Mouse (Mus musculus) megakaryocyte, embryonic 14.5 days (primary cell): ENCODE data around the gene Lrrc1.

Experiments
- FLI1 ChIP-seq: IDR thresholded peaks from 2 replicates; pipeline ENCODE4 v1.6.1; 2012; ENCODE audit warnings: low read length, inconsistent platforms, mixed read lengths
- GATA1 ChIP-seq: IDR thresholded peaks from 3 replicates; pipeline ENCODE4 v1.6.1; 2012; ENCODE audit warnings: mixed read lengths, low read length, inconsistent platforms, borderline replicate concordance

DNA sequence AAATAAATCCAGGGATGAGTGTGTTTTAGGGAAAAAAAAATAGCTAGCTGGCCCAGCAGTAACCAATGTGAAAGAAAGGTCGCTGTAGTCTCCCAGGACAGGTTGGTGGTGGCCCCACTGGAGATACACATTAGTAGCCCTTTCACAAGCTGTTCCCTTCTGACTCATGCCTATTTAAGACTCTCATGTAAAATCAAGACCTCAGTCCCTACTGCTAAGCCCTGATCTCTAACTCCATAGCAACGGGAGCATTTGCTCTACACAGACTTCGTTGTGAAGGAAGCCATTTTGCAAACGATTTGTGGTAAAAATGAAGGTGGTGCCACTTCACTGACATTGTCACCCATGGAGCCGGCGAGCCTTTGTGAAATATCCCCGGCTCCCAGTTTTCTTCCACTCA is 134.1 kb downstream of the Lrrc1 start:
- no peak for TF ChIP-seq GATA1
- TF ChIP-seq FLI1: no peak
